Comparison of ENCODE assay signal across 13 mouse cellular contexts in the genomic region with DNA sequence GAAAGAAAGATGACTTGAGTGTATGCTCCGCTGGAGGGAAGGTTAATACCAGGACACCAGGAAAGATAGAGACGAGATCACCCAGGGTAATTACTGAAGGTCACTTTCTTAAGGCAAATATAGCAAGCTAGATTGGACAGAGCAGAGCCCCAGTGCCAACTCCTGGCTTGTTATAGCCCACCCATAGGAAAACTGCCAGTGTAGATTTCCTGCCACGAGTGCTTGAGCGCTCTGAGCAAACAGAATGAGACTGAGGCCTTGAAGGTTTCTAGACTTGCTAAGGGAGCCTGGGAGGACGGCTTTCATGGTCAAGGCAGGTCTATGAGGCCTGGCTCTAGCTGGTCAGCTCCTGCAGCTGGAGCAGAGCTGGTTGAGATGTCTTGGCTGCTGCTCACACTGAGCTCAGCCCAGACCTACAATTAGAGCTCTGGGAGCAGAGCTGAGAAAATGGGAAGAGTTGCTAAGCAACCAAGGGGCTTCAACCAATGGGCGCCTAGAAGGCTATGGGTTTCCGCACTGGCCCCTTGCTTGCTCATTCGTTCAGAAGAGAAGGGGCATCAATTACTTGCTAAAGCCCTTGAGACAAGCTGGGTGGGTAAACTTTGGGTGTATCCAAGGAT. TPM values are rescaled to one million over a fixed set of nuclear protein-coding genes. Genes with fewer than 3 reads are reported as not detected.
DNase-seq lines count a peak whose midpoint lies in the region; ATAC-seq lines count a peak whose summit lies in the region.
"Had no signal": no experiment of that assay in that cellular context is flagged by ENCODE, and none has a peak within 500 bp of the region (broad histone marks: within the 10 kb centered on the region; RNA-seq: fewer than 3 reads in every experiment).

No protein-coding gene starts in this region.

- no peaks in the 10 kb centered on the region for H3K9me3 ChIP-seq in heart, embryonic 16.5 days (replicated peaks; ENCODE audit: control insufficient read depth, low read length)
- H3K9me3 ChIP-seq in heart, embryonic 11.5 days (replicated peaks; ENCODE audit: control insufficient read depth, low read length): no peaks in the 10 kb centered on the region
- H3K9me3 ChIP-seq in forebrain, embryonic 10.5 days: no peaks in the 10 kb centered on the region
- H3K9me3 ChIP-seq in hindbrain, embryonic 16.5 days (ENCODE audit: control insufficient read depth, low read length): no peaks in the 10 kb centered on the region
- H3K9me3 ChIP-seq in neural tube, embryonic 15.5 days (replicated peaks): no peaks in the 10 kb centered on the region
- H3K9me3 ChIP-seq: embryonic facial prominence, embryonic 13.5 days; intestine, embryonic 15.5 days had no signal

- WGBS in heart, embryonic 16.5 days: 73% methylated on average over 8 of the region's 8 CpGs
- 85% methylated on average over 8 of the region's 8 CpGs for WGBS in heart, embryonic 11.5 days (ENCODE audit: insufficient replicate concordance)
- WGBS in forebrain, embryonic 10.5 days: 77% methylated on average over 8 of the region's 8 CpGs
- 34% methylated on average over 8 of the region's 8 CpGs for WGBS in hindbrain, embryonic 16.5 days
- WGBS in neural tube, embryonic 15.5 days: 31% methylated on average over 8 of the region's 8 CpGs

- no peaks in the 10 kb centered on the region for H3K27me3 ChIP-seq in heart, embryonic 16.5 days (ENCODE audit: control insufficient read depth, insufficient read depth, low read length)
- H3K27me3 ChIP-seq in heart, embryonic 11.5 days (ENCODE audit: control insufficient read depth, insufficient read depth, low read length): no peaks in the 10 kb centered on the region
- H3K27me3 ChIP-seq in forebrain, embryonic 10.5 days (ENCODE audit: poor library complexity, severe bottlenecking): no peaks in the 10 kb centered on the region
- H3K27me3 ChIP-seq in hindbrain, embryonic 16.5 days (replicated peaks; ENCODE audit: control insufficient read depth, insufficient read depth, low read length): no peaks in the 10 kb centered on the region
- H3K27me3 ChIP-seq in neural tube, embryonic 15.5 days (replicated peaks): no peaks in the 10 kb centered on the region
- H3K27me3 ChIP-seq: embryonic facial prominence, embryonic 13.5 days; intestine, embryonic 15.5 days had no signal

- H3K27ac ChIP-seq in heart, embryonic 16.5 days (ENCODE audit: low read length): no peak overlapping the region
- H3K27ac ChIP-seq in heart, embryonic 11.5 days (ENCODE audit: low read depth, low read length): no peak overlapping the region
- H3K27ac ChIP-seq in forebrain, embryonic 10.5 days: peak overlapping the region; percentile 66; the same call in 1 of the 2 replicates
- H3K27ac ChIP-seq in hindbrain, embryonic 16.5 days (ENCODE audit: low read depth, low read length): peak overlapping the region; percentile 44
- H3K27ac ChIP-seq in neural tube, embryonic 15.5 days (replicated peaks): peak overlapping the region; percentile 86
- H3K27ac ChIP-seq: embryonic facial prominence, embryonic 13.5 days; intestine, embryonic 15.5 days had no signal

- peaks cover 24% of the 10 kb centered on the region for H3K36me3 ChIP-seq in heart, embryonic 16.5 days (ENCODE audit: control insufficient read depth, insufficient read depth)
- H3K36me3 ChIP-seq in heart, embryonic 11.5 days (ENCODE audit: control insufficient read depth, insufficient read depth, low read length): peaks cover 22% of the 10 kb centered on the region
- peaks cover 82% of the 10 kb centered on the region for H3K36me3 ChIP-seq in forebrain, embryonic 10.5 days (replicated peaks)
- H3K36me3 ChIP-seq in hindbrain, embryonic 16.5 days (ENCODE audit: control insufficient read depth, insufficient read depth, low read length): peaks cover 15% of the 10 kb centered on the region
- H3K36me3 ChIP-seq in neural tube, embryonic 15.5 days: peaks cover 37% of the 10 kb centered on the region

- no peak overlapping the region for H3K4me3 ChIP-seq in heart, embryonic 16.5 days (ENCODE audit: low read length)
- no peak overlapping the region for H3K4me3 ChIP-seq in heart, embryonic 11.5 days (ENCODE audit: low read depth, low read length)
- no peak overlapping the region; the same call in 1 of the 2 replicates for H3K4me3 ChIP-seq in forebrain, embryonic 10.5 days
- H3K4me3 ChIP-seq in hindbrain, embryonic 16.5 days (ENCODE audit: low read length): peak overlapping the region; percentile 12; the same call in 1 of the 2 replicates
- H3K4me3 ChIP-seq in neural tube, embryonic 15.5 days (replicated peaks): peak overlapping the region; percentile 23
- H3K4me3 ChIP-seq: embryonic facial prominence, embryonic 13.5 days; intestine, embryonic 15.5 days had no signal

- ATAC-seq in heart, embryonic 16.5 days (replicated peaks; ENCODE audit: extremely low read depth, insufficient read depth, low FRiP score): no peak
- ATAC-seq in heart, embryonic 11.5 days (replicated peaks; ENCODE audit: insufficient number of reproducible peaks, low FRiP score, low TSS enrichment): no peak
- ATAC-seq in hindbrain, embryonic 16.5 days: peak; percentile 88
- ATAC-seq in neural tube, embryonic 15.5 days (ENCODE audit: low FRiP score): peak; percentile 82
- ATAC-seq: CD4-positive, CD25-positive, alpha-beta regulatory T cell, adult 4 months; intestine, embryonic 15.5 days had no signal

- H3K4me2 ChIP-seq in heart, embryonic 16.5 days (ENCODE audit: low read depth, low read length): no peak overlapping the region
- no peak overlapping the region for H3K4me2 ChIP-seq in heart, embryonic 11.5 days
- H3K4me2 ChIP-seq in hindbrain, embryonic 16.5 days (ENCODE audit: low read length): peak overlapping the region; percentile 35
- peak overlapping the region; percentile 56 for H3K4me2 ChIP-seq in neural tube, embryonic 15.5 days
- H3K4me2 ChIP-seq: embryonic facial prominence, embryonic 13.5 days; intestine, embryonic 15.5 days had no signal

- 0 out of 2 replicates have a peak overlapping the region, but pooled peaks have one; percentile 15 for H3K9ac ChIP-seq in heart, embryonic 16.5 days (ENCODE audit: low read length)
- no peak overlapping the region for H3K9ac ChIP-seq in heart, embryonic 11.5 days (ENCODE audit: low read depth, low read length)
- H3K9ac ChIP-seq in hindbrain, embryonic 16.5 days (ENCODE audit: low read depth, low read length): peak overlapping the region; percentile 2; the same call in 1 of the 2 replicates
- H3K9ac ChIP-seq in neural tube, embryonic 15.5 days (replicated peaks): peak overlapping the region; percentile 30; the same call in 1 of the 2 replicates
- H3K9ac ChIP-seq: embryonic facial prominence, embryonic 13.5 days; intestine, embryonic 15.5 days had no signal

- DNase-seq in forebrain, embryonic 10.5 days (ENCODE audit: extremely low spot score, low spot score): no peak
- no peak for DNase-seq in thymus, postnatal 14 days
- DNase-seq in lung, adult 18-20 months: no peak
- no peak for DNase-seq in right cerebral cortex, adult 18-20 months
- DNase-seq: gastrocnemius, postnatal 14 days; right cerebral cortex, postnatal 25 days had no signal

- H3K4me1 ChIP-seq in heart, embryonic 16.5 days (ENCODE audit: control insufficient read depth, insufficient read depth, low read length): peaks cover 25% of the 10 kb centered on the region
- H3K4me1 ChIP-seq in heart, embryonic 11.5 days (ENCODE audit: control insufficient read depth, insufficient read depth, low read length): peaks cover 17% of the 10 kb centered on the region
- peaks cover 50% of the 10 kb centered on the region for H3K4me1 ChIP-seq in forebrain, embryonic 10.5 days
- H3K4me1 ChIP-seq in hindbrain, embryonic 16.5 days (ENCODE audit: control insufficient read depth, insufficient read depth, low read depth, low read length): peaks cover 53% of the 10 kb centered on the region
- H3K4me1 ChIP-seq in neural tube, embryonic 15.5 days: peaks cover 68% of the 10 kb centered on the region

RNA-seq across cellular contexts. Expression of gene Ipo13, which starts 5.9 kb away (rescaled TPM):
- polyA plus RNA-seq in heart, embryonic 16.5 days (2015; fragmentation: Nextera tagmentation; extraction: Ambion mirVana): 43.7 and 49.4 TPM in 2 replicates
- polyA plus RNA-seq in heart, embryonic 11.5 days (2014; fragmentation: Nextera tagmentation; extraction: Ambion mirVana): 31.6 and 37.4 TPM in 2 replicates
- 63.2 and 67.3 TPM in 2 replicates for polyA plus RNA-seq in forebrain, embryonic 10.5 days (2016; fragmentation: Nextera tagmentation; extraction: Ambion mirVana)
- 63.1 and 76.2 TPM in 2 replicates for polyA plus RNA-seq in hindbrain, embryonic 16.5 days (2015; fragmentation: Nextera tagmentation; extraction: Ambion mirVana)
- 56.9 and 59.3 TPM in 2 replicates for polyA plus RNA-seq in neural tube, embryonic 15.5 days (2015; fragmentation: Nextera tagmentation; extraction: Ambion mirVana)

RNA-seq across cellular contexts. Expression of gene Dph2, which starts 17.1 kb away (rescaled TPM):
- polyA plus RNA-seq in heart, embryonic 16.5 days (2015; fragmentation: Nextera tagmentation; extraction: Ambion mirVana): 12.5 and 15.1 TPM in 2 replicates
- polyA plus RNA-seq in heart, embryonic 11.5 days (2014; fragmentation: Nextera tagmentation; extraction: Ambion mirVana): 12.7 and 14.2 TPM in 2 replicates
- polyA plus RNA-seq in forebrain, embryonic 10.5 days (2016; fragmentation: Nextera tagmentation; extraction: Ambion mirVana): 29.1 and 29.3 TPM in 2 replicates
- 21.8 and 24.0 TPM in 2 replicates for polyA plus RNA-seq in hindbrain, embryonic 16.5 days (2015; fragmentation: Nextera tagmentation; extraction: Ambion mirVana)
- 21.3 and 21.8 TPM in 2 replicates for polyA plus RNA-seq in neural tube, embryonic 15.5 days (2015; fragmentation: Nextera tagmentation; extraction: Ambion mirVana)

RNA-seq across cellular contexts. Expression of gene Artn, which starts 20.6 kb away (rescaled TPM):
- 0.70 and 0.85 TPM in 2 replicates for polyA plus RNA-seq in heart, embryonic 16.5 days (2015; fragmentation: Nextera tagmentation; extraction: Ambion mirVana)
- 0.50 and 0.80 TPM in 2 replicates for polyA plus RNA-seq in heart, embryonic 11.5 days (2014; fragmentation: Nextera tagmentation; extraction: Ambion mirVana)
- polyA plus RNA-seq in forebrain, embryonic 10.5 days (2016; fragmentation: Nextera tagmentation; extraction: Ambion mirVana): 0.44 and 0.58 TPM in 2 replicates
- 0.90 and 1.2 TPM in 2 replicates for polyA plus RNA-seq in hindbrain, embryonic 16.5 days (2015; fragmentation: Nextera tagmentation; extraction: Ambion mirVana)
- polyA plus RNA-seq in neural tube, embryonic 15.5 days (2015; fragmentation: Nextera tagmentation; extraction: Ambion mirVana): 1.1 and 2.3 TPM in 2 replicates
- polyA plus RNA-seq: CD4-positive, CD25-positive, alpha-beta regulatory T cell, adult 4 months had no signal

RNA-seq across cellular contexts. Expression of gene Atp6v0b, which starts 21.8 kb away (rescaled TPM):
- 229 and 244 TPM in 2 replicates for polyA plus RNA-seq in heart, embryonic 16.5 days (2015; fragmentation: Nextera tagmentation; extraction: Ambion mirVana)
- 194 and 197 TPM in 2 replicates for polyA plus RNA-seq in heart, embryonic 11.5 days (2014; fragmentation: Nextera tagmentation; extraction: Ambion mirVana)
- polyA plus RNA-seq in forebrain, embryonic 10.5 days (2016; fragmentation: Nextera tagmentation; extraction: Ambion mirVana): 160 and 166 TPM in 2 replicates
- 631 and 701 TPM in 2 replicates for polyA plus RNA-seq in hindbrain, embryonic 16.5 days (2015; fragmentation: Nextera tagmentation; extraction: Ambion mirVana)
- polyA plus RNA-seq in neural tube, embryonic 15.5 days (2015; fragmentation: Nextera tagmentation; extraction: Ambion mirVana): 544 and 626 TPM in 2 replicates

RNA-seq across cellular contexts. Expression of gene B4galt2, which starts 25.7 kb away (rescaled TPM):
- 8.6 and 9.5 TPM in 2 replicates for polyA plus RNA-seq in heart, embryonic 16.5 days (2015; fragmentation: Nextera tagmentation; extraction: Ambion mirVana)
- polyA plus RNA-seq in heart, embryonic 11.5 days (2014; fragmentation: Nextera tagmentation; extraction: Ambion mirVana): 13.8 and 14.1 TPM in 2 replicates
- polyA plus RNA-seq in forebrain, embryonic 10.5 days (2016; fragmentation: Nextera tagmentation; extraction: Ambion mirVana): 20.9 and 21.8 TPM in 2 replicates
- 64.4 and 65.6 TPM in 2 replicates for polyA plus RNA-seq in hindbrain, embryonic 16.5 days (2015; fragmentation: Nextera tagmentation; extraction: Ambion mirVana)
- polyA plus RNA-seq in neural tube, embryonic 15.5 days (2015; fragmentation: Nextera tagmentation; extraction: Ambion mirVana): 49.6 and 58.6 TPM in 2 replicates
- polyA plus RNA-seq: CD4-positive, CD25-positive, alpha-beta regulatory T cell, adult 4 months had no signal

Comparison
In these comparisons a context has a peak if more than half of its experiments do, and no peak if none do; other contexts are left out.
1. ATAC-seq: peak in hindbrain, embryonic 16.5 days (single experiment) and neural tube, embryonic 15.5 days (single experiment); none in heart, embryonic 16.5 days (single experiment) and heart, embryonic 11.5 days (single experiment).
2. H3K27ac ChIP-seq: peak in forebrain, embryonic 10.5 days (single experiment), hindbrain, embryonic 16.5 days (single experiment) and neural tube, embryonic 15.5 days (single experiment); none in heart, embryonic 16.5 days (single experiment) and heart, embryonic 11.5 days (single experiment).
3. H3K4me2 ChIP-seq: peak in hindbrain, embryonic 16.5 days (single experiment) and neural tube, embryonic 15.5 days (single experiment); none in heart, embryonic 16.5 days (single experiment) and heart, embryonic 11.5 days (single experiment).
4. H3K4me3 ChIP-seq: peak in hindbrain, embryonic 16.5 days (single experiment) and neural tube, embryonic 15.5 days (single experiment); none in heart, embryonic 16.5 days (single experiment), heart, embryonic 11.5 days (single experiment) and forebrain, embryonic 10.5 days (single experiment).